Comparison of ENCODE assay signal across 9 mouse cellular contexts in genomic region chr12:105337290-105338005, GRCm38 (mm10). TPM values are rescaled to one million over a fixed set of nuclear protein-coding genes. Genes with fewer than 3 reads are reported as not detected.
DNase-seq lines count a peak whose midpoint lies in the region; ATAC-seq lines count a peak whose summit lies in the region.
"Had no signal": no experiment of that assay in that cellular context is flagged by ENCODE, and none has a peak within 500 bp of the region (broad histone marks: within the 10 kb centered on the region; RNA-seq: fewer than 3 reads in every experiment).

No protein-coding gene starts in this region.

- peak overlapping the region; percentile 61 for H3K9ac ChIP-seq in heart, embryonic 13.5 days
- peak overlapping the region; percentile 54 for H3K9ac ChIP-seq in forebrain, embryonic 15.5 days (replicated peaks)

- H3K9me3 ChIP-seq in heart, embryonic 13.5 days: no peaks in the 10 kb centered on the region
- H3K9me3 ChIP-seq in forebrain, embryonic 15.5 days: no peaks in the 10 kb centered on the region
- H3K9me3 ChIP-seq in midbrain, embryonic 10.5 days (replicated peaks): no peaks in the 10 kb centered on the region

- H3K27ac ChIP-seq in heart, embryonic 13.5 days (replicated peaks): no peak overlapping the region
- H3K27ac ChIP-seq in forebrain, embryonic 15.5 days (replicated peaks): peak overlapping the region; percentile 65
- H3K27ac ChIP-seq in midbrain, embryonic 10.5 days (replicated peaks): peak overlapping the region; percentile 74

- no peak for DNase-seq in heart, postnatal 4 days
- peak; percentile 29 for DNase-seq in brain, adult 2 months (ENCODE audit: low read depth, low spot score)
- DNase-seq in midbrain, embryonic 10.5 days (ENCODE audit: low spot score): peak; percentile 33
- DNase-seq in thymus, adult 18-20 months: no peak
- DNase-seq in MN1 (ENCODE audit: low spot score): no peak
- no peak for DNase-seq in testis, postnatal 14 days (ENCODE audit: low spot score)

- ATAC-seq in heart, embryonic 13.5 days (ENCODE audit: extremely low read depth, insufficient number of reproducible peaks, low FRiP score, low TSS enrichment): no peak
- ATAC-seq in forebrain, embryonic 15.5 days (replicated peaks): no peak

- H3K4me2 ChIP-seq in heart, embryonic 13.5 days: peak overlapping the region; percentile 92
- peak overlapping the region; percentile 91 for H3K4me2 ChIP-seq in forebrain, embryonic 15.5 days (replicated peaks)

- H3K4me3 ChIP-seq in heart, embryonic 13.5 days: peak overlapping the region; percentile 60
- H3K4me3 ChIP-seq in forebrain, embryonic 15.5 days: peak overlapping the region; percentile 68
- H3K4me3 ChIP-seq in midbrain, embryonic 10.5 days: peak overlapping the region; percentile 75

- WGBS in heart, embryonic 13.5 days: 4% methylated on average over 31 of the region's 31 CpGs
- 2% methylated on average over 31 of the region's 31 CpGs for WGBS in forebrain, embryonic 15.5 days
- WGBS in midbrain, embryonic 10.5 days: 4% methylated on average over 31 of the region's 31 CpGs

- H3K4me1 ChIP-seq in heart, embryonic 13.5 days: peaks cover 14% of the 10 kb centered on the region
- peaks cover 17% of the 10 kb centered on the region for H3K4me1 ChIP-seq in forebrain, embryonic 15.5 days
- H3K4me1 ChIP-seq in midbrain, embryonic 10.5 days: peaks cover 30% of the 10 kb centered on the region

- H3K36me3 ChIP-seq in heart, embryonic 13.5 days: no peaks in the 10 kb centered on the region
- no peaks in the 10 kb centered on the region for H3K36me3 ChIP-seq in forebrain, embryonic 15.5 days
- no peaks in the 10 kb centered on the region for H3K36me3 ChIP-seq in midbrain, embryonic 10.5 days

- peaks cover 88% of the 10 kb centered on the region for H3K27me3 ChIP-seq in heart, embryonic 13.5 days (replicated peaks)
- 0 out of 2 replicates have a peak, but pooled peaks cover 7% of the 10 kb centered on the region for H3K27me3 ChIP-seq in forebrain, embryonic 15.5 days
- peaks cover 55% of the 10 kb centered on the region for H3K27me3 ChIP-seq in midbrain, embryonic 10.5 days (ENCODE audit: low read depth, poor library complexity, severe bottlenecking)

RNA-seq across cellular contexts. Expression of gene Tunar, which starts 3.8 kb away (rescaled TPM):
- not detected in 2 replicates for polyA plus RNA-seq in heart, embryonic 13.5 days (2015; fragmentation: Nextera tagmentation; extraction: Ambion mirVana)
- not detected for total RNA-seq in heart, postnatal 4 days (2021)
- polyA plus RNA-seq in forebrain, embryonic 15.5 days (2015; fragmentation: Nextera tagmentation; extraction: Ambion mirVana): 5.0 and 5.4 TPM in 2 replicates
- polyA plus RNA-seq in midbrain, embryonic 10.5 days (2016; fragmentation: Nextera tagmentation; extraction: Ambion mirVana): 0.16 and 0.42 TPM in 2 replicates
- total RNA-seq: CH12.LX had no signal

Comparison
In these comparisons a context has a peak if more than half of its experiments do, and no peak if none do; other contexts are left out.
1. DNase-seq: peak in brain, adult 2 months (single experiment) and midbrain, embryonic 10.5 days (single experiment); none in heart, postnatal 4 days (single experiment), thymus, adult 18-20 months (0 of 2), MN1 (single experiment) and testis, postnatal 14 days (single experiment).
2. Peak in every context shown above with its lines, with median percentiles within 50 percentile points of each other: H3K4me3 ChIP-seq.